9 mouse cellular contexts compared by ENCODE assay signal in genomic region chr19:16871192-16871760, GRCm38 (mm10). TPM values are rescaled to one million over a fixed set of nuclear protein-coding genes. Genes with fewer than 3 reads are reported as not detected.
DNase-seq lines count a peak whose midpoint lies in the region; ATAC-seq and TF ChIP-seq lines count a peak whose summit lies in the region.
"Had no signal": no experiment of that assay in that cellular context is flagged by ENCODE, and none has a peak within 500 bp of the region (broad histone marks: within the 10 kb centered on the region; RNA-seq: fewer than 3 reads in every experiment).

No protein-coding gene starts in this region.

- no peaks in the 10 kb centered on the region for H3K36me3 ChIP-seq in heart, embryonic 13.5 days
- H3K36me3 ChIP-seq in midbrain, embryonic 10.5 days, result no peaks in the 10 kb centered on the region
- no peaks in the 10 kb centered on the region for H3K36me3 ChIP-seq in midbrain, postnatal 0 days (ENCODE audit: insufficient read depth, low read length)
- H3K36me3 ChIP-seq in embryonic facial prominence, embryonic 10.5 days (replicated peaks), result no peaks in the 10 kb centered on the region

- DNase-seq in heart, adult 8-10 months (ENCODE audit: low spot score), result no peak
- DNase-seq in midbrain, embryonic 10.5 days (ENCODE audit: low spot score), result peak; percentile 59
- DNase-seq in midbrain, postnatal 0 days (ENCODE audit: low spot score), result no peak
- peak; percentile 62 for DNase-seq in embryonic facial prominence, embryonic 10.5 days (ENCODE audit: low spot score)
- peak; percentile 25 for DNase-seq in mesoderm, embryonic 11.5 days (ENCODE audit: low read depth, low spot score)
- no peak for DNase-seq in cerebellum, adult 9-11 months
- DNase-seq in gastrocnemius, postnatal 14 days, result no peak
- DNase-seq: thymus, postnatal 14 days had no signal

- H3K4me1 ChIP-seq in heart, embryonic 13.5 days, result peaks cover 71% of the 10 kb centered on the region
- H3K4me1 ChIP-seq in midbrain, embryonic 10.5 days, result peaks cover 59% of the 10 kb centered on the region
- peaks cover 3% of the 10 kb centered on the region for H3K4me1 ChIP-seq in midbrain, postnatal 0 days (ENCODE audit: insufficient read depth, low read length)
- H3K4me1 ChIP-seq in embryonic facial prominence, embryonic 10.5 days, result peaks cover 36% of the 10 kb centered on the region

- no peak overlapping the region for H3K27ac ChIP-seq in heart, embryonic 13.5 days (replicated peaks)
- no peak overlapping the region for H3K27ac ChIP-seq in midbrain, embryonic 10.5 days (replicated peaks)
- no peak overlapping the region for H3K27ac ChIP-seq in midbrain, postnatal 0 days (ENCODE audit: low read depth, low read length)
- no peak overlapping the region for H3K27ac ChIP-seq in embryonic facial prominence, embryonic 10.5 days (replicated peaks)

- no peak for ATAC-seq in heart, embryonic 13.5 days (ENCODE audit: extremely low read depth, insufficient number of reproducible peaks, low FRiP score, low TSS enrichment)
- ATAC-seq in midbrain, postnatal 0 days (ENCODE audit: low FRiP score), result no peak

- peaks cover 95% of the 10 kb centered on the region for H3K27me3 ChIP-seq in heart, embryonic 13.5 days (replicated peaks)
- H3K27me3 ChIP-seq in midbrain, embryonic 10.5 days (ENCODE audit: low read depth, poor library complexity, severe bottlenecking), result peaks cover 99% of the 10 kb centered on the region
- peaks cover 70% of the 10 kb centered on the region for H3K27me3 ChIP-seq in midbrain, postnatal 0 days (ENCODE audit: insufficient read depth, low read length)
- peaks cover 100% of the 10 kb centered on the region for H3K27me3 ChIP-seq in embryonic facial prominence, embryonic 10.5 days (replicated peaks; ENCODE audit: low read depth, poor library complexity, severe bottlenecking)

- under 1% methylated on average over 24 of the region's 24 CpGs for whole genome bisulfite sequencing in heart, embryonic 13.5 days
- WGBS in midbrain, embryonic 10.5 days, result under 1% methylated on average over 24 of the region's 24 CpGs
- WGBS in midbrain, postnatal 0 days, result under 1% methylated on average over 24 of the region's 24 CpGs
- WGBS in embryonic facial prominence, embryonic 10.5 days, result under 1% methylated on average over 24 of the region's 24 CpGs

- no peaks in the 10 kb centered on the region for H3K9me3 ChIP-seq in heart, embryonic 13.5 days
- no peaks in the 10 kb centered on the region for H3K9me3 ChIP-seq in midbrain, embryonic 10.5 days (replicated peaks)
- no peaks in the 10 kb centered on the region for H3K9me3 ChIP-seq in midbrain, postnatal 0 days (ENCODE audit: low read length)
- no peaks in the 10 kb centered on the region for H3K9me3 ChIP-seq in embryonic facial prominence, embryonic 10.5 days

- H3K4me3 ChIP-seq in heart, embryonic 13.5 days, result peak overlapping the region; percentile 55; the same call in 1 of the 2 replicates
- H3K4me3 ChIP-seq in midbrain, embryonic 10.5 days, result peak overlapping the region; percentile 61
- no peak overlapping the region for H3K4me3 ChIP-seq in midbrain, postnatal 0 days (ENCODE audit: low read depth, low read length)
- H3K4me3 ChIP-seq in embryonic facial prominence, embryonic 10.5 days, result no peak overlapping the region

- no peak for TF ChIP-seq CTCF in midbrain, postnatal 0 days (IDR thresholded peaks at IDR 0.05)

- intact Hi-C loops in gastrocnemius, postnatal 14 days (cut with DNase I; ENCODE audit: low total_unique reads), result no loop called here

- no peak overlapping the region for H3K9ac ChIP-seq in heart, embryonic 13.5 days
- H3K9ac ChIP-seq in midbrain, postnatal 0 days (replicated peaks; ENCODE audit: low read length, poor library complexity, severe bottlenecking), result no peak overlapping the region

- H3K4me2 ChIP-seq in heart, embryonic 13.5 days, result peak overlapping the region; percentile 84; the same call in 1 of the 2 replicates
- H3K4me2 ChIP-seq in midbrain, postnatal 0 days (ENCODE audit: low read depth, low read length, poor library complexity, severe bottlenecking), result no peak overlapping the region

RNA-seq across cellular contexts. Expression of gene Foxb2, which starts 2.3 kb away (rescaled TPM):
- polyA plus RNA-seq in heart, embryonic 13.5 days (2015; fragmentation: Nextera tagmentation; extraction: Ambion mirVana), result not detected in 2 replicates
- total RNA-seq in heart, adult 8-10 months (2022), result not detected
- 1.4 and 2.0 TPM in 2 replicates for polyA plus RNA-seq in midbrain, embryonic 10.5 days (2016; fragmentation: Nextera tagmentation; extraction: Ambion mirVana)
- 0.28 TPM in 1 of 2 replicates, not detected in the other for total RNA-seq in midbrain, postnatal 0 days (2014; rRNA removed)
- polyA plus RNA-seq in midbrain, postnatal 0 days (2015; fragmentation: Nextera tagmentation; extraction: Ambion mirVana), result 0.26 and 0.47 TPM in 2 replicates
- polyA plus RNA-seq in embryonic facial prominence, embryonic 10.5 days (2016; fragmentation: Nextera tagmentation; extraction: Ambion mirVana), result 0.16 TPM in 1 of 2 replicates, not detected in the other
- total RNA-seq in gastrocnemius, postnatal 14 days (2021), result not detected

Comparison
In these comparisons a context has a peak if more than half of its experiments do, and no peak if none do; other contexts are left out.
1. H3K4me3 ChIP-seq: peak in heart, embryonic 13.5 days (single experiment) and midbrain, embryonic 10.5 days (single experiment); none in midbrain, postnatal 0 days (single experiment) and embryonic facial prominence, embryonic 10.5 days (single experiment).
2. DNase-seq: peak in midbrain, embryonic 10.5 days (single experiment), embryonic facial prominence, embryonic 10.5 days (single experiment) and mesoderm, embryonic 11.5 days (single experiment); none in heart, adult 8-10 months (single experiment), midbrain, postnatal 0 days (single experiment), cerebellum, adult 9-11 months (single experiment) and gastrocnemius, postnatal 14 days (single experiment).